Mouse (Mus musculus) heart, postnatal 0 days (tissue): ENCODE results near the gene Pld5.

Experiments used
- CTCF ChIP-seq: IDR thresholded peaks from 2 replicates; pipeline ENCODE4 v1.5.1; 2016; ENCODE audit warnings: antibody characterized with exemption, control low read depth, low read depth
- EP300 ChIP-seq: IDR thresholded peaks from 2 replicates; pipeline ENCODE4 v1.6.1; 2016; ENCODE audit warnings: antibody characterized with exemption, low read depth

- TF ChIP-seq EP300: no peak
- TF ChIP-seq CTCF: no peak
Observed at GRCm38 (mm10) chr1:175920029-175920428, 355.1 kb downstream of the Pld5 start, which contains the start of gene Gm38100.
